In the genomic region with DNA sequence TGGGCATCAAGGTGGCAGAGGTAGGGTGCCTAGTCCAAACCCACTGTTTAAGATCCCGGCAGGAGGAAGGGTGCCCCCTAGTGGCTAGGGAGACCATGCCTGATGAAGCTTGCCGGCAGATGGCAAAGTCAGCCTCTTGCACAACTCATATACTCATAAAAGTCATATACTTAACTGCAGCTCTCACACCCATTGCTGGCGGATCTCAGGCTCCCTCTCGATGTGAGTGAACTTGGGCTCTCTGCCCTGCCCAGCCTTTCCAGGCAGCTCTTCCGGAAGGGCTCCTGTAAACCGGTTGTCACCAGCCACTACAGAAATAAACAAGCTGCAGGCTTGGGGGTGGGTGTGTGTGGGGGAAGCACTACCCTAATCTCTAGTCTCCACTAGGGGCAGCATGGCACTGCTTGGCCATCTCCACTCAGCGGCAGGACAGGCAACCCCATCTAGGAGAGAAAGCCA, we compare ENCODE assay signal across 8 mouse cellular contexts. TPM values are rescaled to one million over a fixed set of nuclear protein-coding genes. Genes with fewer than 3 reads are reported as not detected.
DNase-seq lines count a peak whose midpoint lies in the region; ATAC-seq and TF ChIP-seq lines count a peak whose summit lies in the region.

No protein-coding gene starts in this region.

- no peak for ATAC-seq in forebrain, embryonic 14.5 days
- peak; percentile 35 for ATAC-seq in lung, embryonic 14.5 days (ENCODE audit: insufficient read depth)

- 0 out of 2 replicates have a peak overlapping the region, but pooled peaks have one; percentile 37 for H3K9ac ChIP-seq in forebrain, embryonic 14.5 days (ENCODE audit: low read length)
- H3K9ac ChIP-seq in lung, embryonic 14.5 days: no peak overlapping the region

- peak overlapping the region; percentile 15; the same call in 1 of the 2 replicates for H3K4me3 ChIP-seq in forebrain, embryonic 14.5 days (ENCODE audit: low read depth, low read length)
- 0 out of 2 replicates have a peak overlapping the region, but pooled peaks have one; percentile 7 for H3K4me3 ChIP-seq in lung, embryonic 14.5 days (ENCODE audit: low read depth, low read length)
- peak overlapping the region; percentile 24 for H3K4me3 ChIP-seq in olfactory bulb, adult 2 months (ENCODE audit: insufficient read depth, low read depth, low read length)
- H3K4me3 ChIP-seq in thymus, adult 2 months (ENCODE audit: control insufficient read depth, insufficient read depth, low read length): peak overlapping the region; percentile 37

- H3K4me2 ChIP-seq in forebrain, embryonic 14.5 days (ENCODE audit: low read length): peak overlapping the region; percentile 41
- peak overlapping the region; percentile 33 for H3K4me2 ChIP-seq in lung, embryonic 14.5 days

- H3K27me3 ChIP-seq in forebrain, embryonic 14.5 days (replicated peaks; ENCODE audit: control insufficient read depth, insufficient read depth, low read length): no peaks in the 10 kb centered on the region
- H3K27me3 ChIP-seq in lung, embryonic 14.5 days (ENCODE audit: insufficient read depth, low read length): no peaks in the 10 kb centered on the region
- H3K27me3 ChIP-seq in thymus, adult 2 months (ENCODE audit: control insufficient read depth, insufficient read depth, low read length): no peaks in the 10 kb centered on the region; the same call in 1 of the 2 replicates

- peak; percentile 95 for DNase-seq in ES-CJ7 (ENCODE audit: low read depth, low spot score)
- peak; percentile 86 for DNase-seq in cerebellum, adult 11 months
- peak; percentile 91 for DNase-seq in forebrain, embryonic 14.5 days (ENCODE audit: low spot score)
- DNase-seq in heart, postnatal 25 days (ENCODE audit: low spot score): peak; percentile 76
- peak; percentile 74 to 93 for DNase-seq in layer of hippocampus, adult 18-20 months (ENCODE audit: low spot score in 2 of 2)
- DNase-seq in lung, embryonic 14.5 days: peak; percentile 93
- DNase-seq in thymus, adult 2 months: peak; percentile 86

- peak; percentile 74 for TF ChIP-seq CTCF in lung, embryonic 14.5 days (IDR thresholded peaks at IDR 0.05; ENCODE audit: low read depth)
- peak; percentile 32; the same call in 1 of the 2 replicates for TF ChIP-seq CTCF in olfactory bulb, adult 2 months (IDR thresholded peaks at IDR 0.05; ENCODE audit: insufficient read depth, low read depth, low read length)
- TF ChIP-seq CTCF in thymus, adult 2 months (IDR thresholded peaks at IDR 0.05; ENCODE audit: borderline replicate concordance, control insufficient read depth, extremely low read depth, insufficient read depth, low read length, poor library complexity): peak; percentile 84; the same call in 1 of the 2 replicates

- TF ChIP-seq POLR2A in olfactory bulb, adult 2 months (IDR thresholded peaks at IDR 0.05; ENCODE audit: insufficient read depth, low read depth, low read length): no peak
- TF ChIP-seq POLR2A in thymus, adult 2 months (IDR thresholded peaks at IDR 0.05; ENCODE audit: control insufficient read depth, extremely low read depth, insufficient read depth, low read length, poor library complexity): no peak

- WGBS in forebrain, embryonic 14.5 days: 2% methylated on average over 7 of the region's 7 CpGs
- under 1% methylated on average over 7 of the region's 7 CpGs for WGBS in lung, embryonic 14.5 days
- 2% methylated on average over 7 of the region's 7 CpGs for WGBS in olfactory bulb, adult 2 months
- WGBS in thymus, adult 2 months: 2% methylated on average over 7 of the region's 7 CpGs

- H3K4me1 ChIP-seq in forebrain, embryonic 14.5 days (ENCODE audit: control insufficient read depth, insufficient read depth, low read length): peaks cover 8% of the 10 kb centered on the region
- H3K4me1 ChIP-seq in lung, embryonic 14.5 days (ENCODE audit: insufficient read depth): 0 out of 2 replicates have a peak, but pooled peaks cover 5% of the 10 kb centered on the region
- peaks cover 5% of the 10 kb centered on the region for H3K4me1 ChIP-seq in olfactory bulb, adult 2 months (ENCODE audit: control insufficient read depth, insufficient read depth, low read length)
- H3K4me1 ChIP-seq in thymus, adult 2 months (replicated peaks; ENCODE audit: control insufficient read depth, insufficient read depth, low read length): peaks cover 9% of the 10 kb centered on the region

- H3K9me3 ChIP-seq in forebrain, embryonic 14.5 days (replicated peaks; ENCODE audit: control insufficient read depth, low read length): no peaks in the 10 kb centered on the region
- no peaks in the 10 kb centered on the region for H3K9me3 ChIP-seq in lung, embryonic 14.5 days (ENCODE audit: low read depth, low read length)

- H3K36me3 ChIP-seq in forebrain, embryonic 14.5 days (ENCODE audit: control insufficient read depth, insufficient read depth, low read length): no peaks in the 10 kb centered on the region
- H3K36me3 ChIP-seq in lung, embryonic 14.5 days (ENCODE audit: insufficient read depth): 0 out of 2 replicates have a peak, but pooled peaks cover 2% of the 10 kb centered on the region
- H3K36me3 ChIP-seq in thymus, adult 2 months (ENCODE audit: control insufficient read depth, insufficient read depth, low read length): no peaks in the 10 kb centered on the region

- intact Hi-C loops in heart, postnatal 25 days (cut with DNase I): loop anchor here (1.0 to 5.0 kb wide), 3 partner anchors 24 to 64 kb away; no protein-coding TSS in a partner anchor

- H3K27ac ChIP-seq in forebrain, embryonic 14.5 days (ENCODE audit: low read depth, low read length): peak overlapping the region; percentile 58
- peak overlapping the region; percentile 58; the same call in 1 of the 2 replicates for H3K27ac ChIP-seq in lung, embryonic 14.5 days (ENCODE audit: low read depth)
- peak overlapping the region; percentile 34 for H3K27ac ChIP-seq in olfactory bulb, adult 2 months (ENCODE audit: insufficient read depth, low read depth, low read length)
- H3K27ac ChIP-seq in thymus, adult 2 months (ENCODE audit: control insufficient read depth, insufficient read depth, low read length): peak overlapping the region; percentile 61

RNA-seq across cellular contexts. Expression of a gene that starts 4.0 kb away (rescaled TPM):
- 392 and 409 TPM in 2 replicates for polyA plus RNA-seq in forebrain, embryonic 14.5 days (2014; fragmentation: Nextera tagmentation; extraction: Ambion mirVana)
- 100 to 1,000 TPM; 258 to 313 TPM for total RNA-seq in heart, postnatal 25 days (2021)
- 100 to 1,000 TPM; 277 to 310 TPM for total RNA-seq in layer of hippocampus, adult 18-20 months (2021)
- polyA plus RNA-seq in lung, embryonic 14.5 days (2014; fragmentation: Nextera tagmentation; extraction: Ambion mirVana): 593 and 610 TPM in 2 replicates
- 193 TPM in 1 of 2 replicates, not detected in the other for polyA plus RNA-seq in olfactory bulb, adult 2 months (2012; ENCODE audit: insufficient read depth, insufficient read length, low replicate concordance, missing spikeins)
- 613 and 694 TPM in 2 replicates for polyA plus RNA-seq in thymus, adult 2 months (2012; rRNA removed)

RNA-seq across cellular contexts. Expression of a gene that starts 5.7 kb away (rescaled TPM):
- polyA plus RNA-seq in forebrain, embryonic 14.5 days (2014; fragmentation: Nextera tagmentation; extraction: Ambion mirVana): 0.10 TPM in 1 of 2 replicates, not detected in the other
- not detected for total RNA-seq in heart, postnatal 25 days (2021)
- not detected for total RNA-seq in layer of hippocampus, adult 18-20 months (2021)
- polyA plus RNA-seq in lung, embryonic 14.5 days (2014; fragmentation: Nextera tagmentation; extraction: Ambion mirVana): not detected in 2 replicates
- polyA plus RNA-seq in olfactory bulb, adult 2 months (2012; ENCODE audit: insufficient read depth, insufficient read length, low replicate concordance, missing spikeins): not detected in 2 replicates
- 0.05 and 0.15 TPM in 2 replicates for polyA plus RNA-seq in thymus, adult 2 months (2012; rRNA removed)

RNA-seq across cellular contexts. Expression of a gene that starts 8.1 kb away (rescaled TPM):
- not detected in 2 replicates for polyA plus RNA-seq in forebrain, embryonic 14.5 days (2014; fragmentation: Nextera tagmentation; extraction: Ambion mirVana)
- total RNA-seq in heart, postnatal 25 days (2021): not detected
- total RNA-seq in layer of hippocampus, adult 18-20 months (2021): not detected
- not detected in 2 replicates for polyA plus RNA-seq in lung, embryonic 14.5 days (2014; fragmentation: Nextera tagmentation; extraction: Ambion mirVana)
- polyA plus RNA-seq in olfactory bulb, adult 2 months (2012; ENCODE audit: insufficient read depth, insufficient read length, low replicate concordance, missing spikeins): not detected in 2 replicates
- polyA plus RNA-seq in thymus, adult 2 months (2012; rRNA removed): 0.05 TPM in 1 of 2 replicates, not detected in the other

RNA-seq across cellular contexts. Expression of a gene that starts 9.9 kb away (rescaled TPM):
- polyA plus RNA-seq in forebrain, embryonic 14.5 days (2014; fragmentation: Nextera tagmentation; extraction: Ambion mirVana): 1.1 TPM in 1 of 2 replicates, not detected in the other
- not detected for total RNA-seq in heart, postnatal 25 days (2021)
- under 1 TPM in 1 of 2 experiments, not detected in 1; 0.69 TPM for total RNA-seq in layer of hippocampus, adult 18-20 months (2021)
- 0.47 TPM in 1 of 2 replicates, not detected in the other for polyA plus RNA-seq in lung, embryonic 14.5 days (2014; fragmentation: Nextera tagmentation; extraction: Ambion mirVana)
- not detected in 2 replicates for polyA plus RNA-seq in olfactory bulb, adult 2 months (2012; ENCODE audit: insufficient read depth, insufficient read length, low replicate concordance, missing spikeins)
- polyA plus RNA-seq in thymus, adult 2 months (2012; rRNA removed): 0.11 and 0.12 TPM in 2 replicates

RNA-seq across cellular contexts. Expression of a gene that starts 13.6 kb away (rescaled TPM):
- 67.4 and 98.5 TPM in 2 replicates for polyA plus RNA-seq in forebrain, embryonic 14.5 days (2014; fragmentation: Nextera tagmentation; extraction: Ambion mirVana)
- under 1 TPM in 1 of 2 experiments, not detected in 1; 0.53 TPM for total RNA-seq in heart, postnatal 25 days (2021)
- 100 to 1,000 TPM; 237 to 250 TPM for total RNA-seq in layer of hippocampus, adult 18-20 months (2021)
- polyA plus RNA-seq in lung, embryonic 14.5 days (2014; fragmentation: Nextera tagmentation; extraction: Ambion mirVana): 7.7 and 9.9 TPM in 2 replicates
- polyA plus RNA-seq in olfactory bulb, adult 2 months (2012; ENCODE audit: insufficient read depth, insufficient read length, low replicate concordance, missing spikeins): not detected in 2 replicates
- polyA plus RNA-seq in thymus, adult 2 months (2012; rRNA removed): 3.6 and 4.5 TPM in 2 replicates

Comparison
In these comparisons a context has a peak if more than half of its experiments do, and no peak if none do; other contexts are left out.
1. CTCF ChIP-seq: peak in every context shown above with its lines; median percentile 84 in thymus, adult 2 months; 74 in lung, embryonic 14.5 days; 32 in olfactory bulb, adult 2 months.